Mouse (Mus musculus) megakaryocyte, adult 5-6 weeks (primary cell): ENCODE data around the gene Arrb1. TPM values are rescaled to one million over a fixed set of nuclear protein-coding genes. Genes with fewer than 3 reads are reported as not detected.

Experiments
- ATAC-seq: 2 replicates; pipeline ENCODE4 v1.8.0; 2016; ENCODE audit warnings: mild to moderate bottlenecking, inconsistent platforms; ENCODE audit not compliant: poor library complexity, severe bottlenecking
- total RNA-seq, 2 experiments: library from RNA; stranded (forward) in 1 of 2; stranded (reverse) in 1 of 2; fragments of 153-499, 151-499 nt in 1 of 2; fragments of 221-1000, 200-1000 nt in 1 of 2; gene quantifications; 2 replicates each; pipeline versions ENCODE4 v1.2.3 to v1.2.4; 2015 to 2017

Gene Arrb1
- total RNA-seq, 2 experiments from 2014 or later = 41.1 to 96.9 TPM

DNA sequence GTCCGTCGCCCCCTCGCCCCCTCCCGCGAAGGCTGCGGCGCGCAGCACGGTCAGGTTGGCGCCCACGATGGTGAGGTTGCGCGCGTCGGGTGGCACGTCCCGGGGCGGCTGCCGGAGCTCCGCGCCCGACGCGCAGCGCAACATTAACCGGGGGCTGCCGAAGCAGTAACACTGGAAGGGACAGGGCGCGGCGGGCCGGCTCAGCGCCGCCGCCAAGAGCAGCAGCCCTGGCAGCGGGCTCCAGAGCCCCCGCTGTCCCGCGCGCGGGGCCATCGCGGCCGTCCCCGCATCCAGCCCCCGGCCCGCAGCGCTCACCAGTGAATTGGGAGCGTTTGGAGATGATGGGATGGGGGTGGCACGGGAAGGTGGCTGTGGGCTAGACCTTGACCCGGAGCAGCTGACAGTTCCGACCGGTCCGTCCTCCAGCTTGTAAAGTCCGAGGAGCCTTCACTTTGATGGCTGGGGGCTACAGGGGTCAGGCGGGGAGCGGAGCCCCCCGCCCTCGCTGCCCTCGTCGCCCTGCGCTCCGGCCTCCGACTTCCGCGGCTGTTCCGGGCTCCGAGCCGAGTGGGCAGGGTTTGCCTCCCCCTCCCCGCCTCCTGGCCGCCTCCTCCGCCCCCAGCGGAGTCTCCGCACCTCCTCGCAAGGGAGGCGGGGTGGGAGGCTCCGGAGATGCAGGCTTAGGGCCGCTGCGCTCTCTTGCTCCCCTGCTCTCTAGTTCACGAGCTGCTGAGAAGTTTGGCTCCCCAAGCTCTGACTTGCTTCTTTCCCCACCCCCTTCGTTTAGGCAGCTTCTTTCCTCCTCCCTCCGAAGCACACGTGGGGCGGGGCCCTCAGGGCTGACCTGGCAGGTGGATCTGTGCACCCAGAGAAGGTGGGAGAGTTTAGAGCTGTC is 91.4 kb downstream of the Arrb1 start, which contains the start of gene Tpbgl:
Gene Tpbgl, minus strand, starts transcription at position 728 of the 895 bp plus-strand sequence.
- no peak for ATAC-seq

- no peak for ATAC-seq
Observed at GRCm38 (mm10) chr7:99627366-99627765, 92.1 kb downstream of the Arrb1 start.

- no peak for ATAC-seq
Observed at GRCm38 (mm10) chr7:99632286-99632685, 97.0 kb downstream of the Arrb1 start.

GRCm38 (mm10) chr7:99633966-99634665 is 98.8 kb downstream of the Arrb1 start:
- ATAC-seq = no peak

DNA sequence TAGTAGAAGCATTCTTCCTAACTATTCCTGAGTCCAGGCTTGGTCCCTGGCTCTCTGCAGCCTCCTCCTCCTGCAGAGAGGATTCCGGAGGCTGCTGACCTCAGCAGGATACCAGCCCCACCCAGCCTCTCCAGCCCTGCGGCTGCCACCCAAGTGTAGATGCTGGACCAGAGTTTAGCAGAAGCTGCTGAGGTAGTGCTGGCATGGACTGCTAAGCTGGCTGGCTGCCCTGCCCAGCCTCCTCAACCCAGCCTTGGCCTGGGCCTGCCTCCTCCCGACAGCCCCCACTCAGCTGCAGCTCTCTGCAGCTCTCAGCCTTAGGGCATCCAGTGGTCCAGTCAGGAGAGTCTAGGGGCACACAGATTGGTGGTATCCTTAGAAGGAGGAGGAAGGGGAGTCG is 106.0 kb downstream of the Arrb1 start:
- ATAC-seq = no peak

DNA sequence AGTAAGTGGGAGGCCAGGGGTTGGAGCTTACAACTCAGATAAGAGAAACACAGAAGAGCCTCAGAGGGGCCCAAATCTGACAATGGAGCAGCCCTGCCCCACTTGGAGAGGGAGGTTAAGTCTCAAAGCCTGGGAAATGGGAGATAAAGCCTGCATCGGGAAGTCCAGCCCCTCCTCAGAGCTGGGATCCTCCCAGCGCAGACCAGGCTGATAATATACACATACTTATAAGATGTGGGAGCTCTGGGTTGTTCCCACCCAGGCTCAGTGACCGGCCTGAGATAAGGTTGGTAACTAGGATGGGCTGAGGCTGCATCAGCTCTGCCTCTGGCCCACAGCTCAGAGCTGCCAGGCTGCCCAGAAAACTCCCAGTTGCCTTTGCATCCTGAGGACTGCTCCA is 106.8 kb downstream of the Arrb1 start:
- no peak for ATAC-seq

DNA sequence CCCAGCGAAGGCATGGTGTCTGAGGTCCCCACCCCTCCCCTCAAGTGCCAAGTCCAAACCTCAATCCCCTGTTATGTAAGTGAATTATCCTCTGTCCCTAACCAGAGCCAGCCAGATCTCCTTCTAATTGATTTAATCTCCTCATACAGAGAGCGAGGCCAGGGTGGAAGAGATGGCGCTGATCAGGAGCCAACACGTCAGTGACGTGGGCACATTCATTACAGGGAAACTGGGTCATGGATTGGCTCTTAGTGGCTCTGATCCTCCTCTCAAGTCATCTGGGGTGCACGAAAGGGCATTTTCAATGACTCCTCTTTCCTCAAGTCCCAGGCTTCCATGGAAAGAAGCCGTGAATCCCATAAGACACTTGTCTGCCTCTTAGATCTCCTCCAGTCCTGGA is 109.4 kb downstream of the Arrb1 start:
- ATAC-seq = no peak

- ATAC-seq = no peak
Observed at GRCm38 (mm10) chr7:99648623-99649022, 113.4 kb downstream of the Arrb1 start.

DNA sequence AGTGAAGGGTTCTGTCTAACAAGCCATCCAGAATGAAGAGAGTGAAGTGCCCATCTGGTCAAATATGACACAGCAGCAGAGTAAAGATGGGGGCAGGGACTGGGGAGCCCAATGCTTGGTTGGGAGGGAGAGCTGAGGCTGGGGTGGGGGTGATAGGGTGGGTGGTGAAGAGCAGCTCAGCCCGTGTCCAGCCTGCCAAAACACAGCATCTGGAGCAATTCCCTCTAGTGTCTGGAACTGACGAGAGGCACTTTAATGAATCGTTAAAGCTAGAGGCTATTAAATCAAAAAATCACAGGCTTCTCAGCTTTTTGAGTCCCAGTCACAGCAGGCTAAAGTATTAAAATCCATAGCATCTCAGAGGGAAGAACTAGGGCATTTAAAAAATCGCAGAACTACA is 114.3 kb downstream of the Arrb1 start:
- no peak for ATAC-seq

- no peak for ATAC-seq
Observed at GRCm38 (mm10) chr7:99654244-99654643, 119.0 kb downstream of the Arrb1 start.

Other genes with a start within 250 kb of the Arrb1 start
- 0.23 and 0.76 TPM in 2 replicates for gene Serpinh1, start 182.2 kb upstream of the Arrb1 start, total RNA-seq (2015)
- gene Serpinh1, start 182.2 kb upstream of the Arrb1 start, total RNA-seq (2017) = 0.37 and 0.73 TPM in 2 replicates
- gene Gdpd5, start 154.1 kb upstream of the Arrb1 start, total RNA-seq (2015) = 0.96 and 3.5 TPM in 2 replicates
- gene Gdpd5, start 154.1 kb upstream of the Arrb1 start, total RNA-seq (2017) = 0.70 and 1.0 TPM in 2 replicates
- gene Klhl35, start 69.5 kb upstream of the Arrb1 start, total RNA-seq (2015) = 1.0 and 1.1 TPM in 2 replicates
- not detected in 2 replicates for gene Klhl35, start 69.5 kb upstream of the Arrb1 start, total RNA-seq (2017)
- gene Rps3, start 51.7 kb upstream of the Arrb1 start, total RNA-seq (2015) = 992 and 1,050 TPM in 2 replicates
- 1,038 and 1,097 TPM in 2 replicates for gene Rps3, start 51.7 kb upstream of the Arrb1 start, total RNA-seq (2017)
- gene Tpbgl, start 91.6 kb downstream of the Arrb1 start, total RNA-seq (2015) = 0.27 TPM in 1 of 2 replicates, not detected in the other
- 0.07 TPM in 1 of 2 replicates, not detected in the other for gene Tpbgl, start 91.6 kb downstream of the Arrb1 start, total RNA-seq (2017)
- gene Slco2b1, start 175.9 kb downstream of the Arrb1 start, total RNA-seq (2015) = 0.16 TPM in 1 of 2 replicates, not detected in the other
- 0.11 and 1.5 TPM in 2 replicates for gene Slco2b1, start 175.9 kb downstream of the Arrb1 start, total RNA-seq (2017)
- not detected in 2 replicates for gene Olfr520, start 194.8 kb downstream of the Arrb1 start, total RNA-seq (2015)
- not detected in 2 replicates for gene Olfr520, start 194.8 kb downstream of the Arrb1 start, total RNA-seq (2017)
- gene Olfr521, start 228.0 kb downstream of the Arrb1 start, total RNA-seq (2015) = not detected in 2 replicates
- not detected in 2 replicates for gene Olfr521, start 228.0 kb downstream of the Arrb1 start, total RNA-seq (2017)